Mouse (Mus musculus) adrenal gland, postnatal 10 days (tissue): Measurements from ENCODE around the gene 1700001K19Rik. TPM values are rescaled to one million over a fixed set of nuclear protein-coding genes. Genes with fewer than 3 reads are reported as not detected.
"Not testable (repeated sequence)": the region's sequence is repeated elsewhere in the genome, so short reads cannot be mapped to it uniquely, and the experiment has no call there.

Source experiments
- DNase-seq: peaks from one replicate; pipeline ENCODE4 v3.0.0; 2021; ENCODE audit warnings: mixed read lengths
- long read RNA-seq, 2 experiments: library from polyadenylated mRNA; stranded (forward); transcript quantifications; one replicate each; pipeline ENCODE4 v2.0.0; 2021
- total RNA-seq, 2 experiments: library from RNA; stranded (reverse); gene quantifications; 2 replicates each; pipeline ENCODE4 v1.2.3; 2021

The 1700001K19Rik gene
- total RNA-seq, result not detected
- long read RNA-seq, experiment 1, result 0 reads
- long read RNA-seq, experiment 2, result 0 reads

GRCm38 (mm10) chr12:110682561-110683299 is at the start of gene 1700001K19Rik:
Gene 1700001K19Rik, minus strand, starts transcription at chr12:110682619.
- no peak for DNase-seq

GRCm38 (mm10) chr12:110726428-110726827 is 44.0 kb upstream of the 1700001K19Rik start:
- DNase-seq, result no peak

- DNase-seq, result no peak
Measured at GRCm38 (mm10) chr12:110725489-110725888, 43.1 kb upstream of the 1700001K19Rik start.

- DNase-seq, result no peak
Measured at GRCm38 (mm10) chr12:110725051-110725450, 42.6 kb upstream of the 1700001K19Rik start.

GRCm38 (mm10) chr12:110716004-110716403 is 33.6 kb upstream of the 1700001K19Rik start:
- DNase-seq, result no peak

GRCm38 (mm10) chr12:110714215-110714614 is 31.8 kb upstream of the 1700001K19Rik start:
- DNase-seq, result no peak

- DNase-seq, result no peak
Measured at GRCm38 (mm10) chr12:110713784-110714183, 31.4 kb upstream of the 1700001K19Rik start.

GRCm38 (mm10) chr12:110711270-110711669 is 28.9 kb upstream of the 1700001K19Rik start:
- DNase-seq, result no peak

GRCm38 (mm10) chr12:110707451-110707850 is 25.0 kb upstream of the 1700001K19Rik start:
- no peak for DNase-seq

- DNase-seq, result peak; percentile 76
Measured at GRCm38 (mm10) chr12:110706337-110707231, 24.2 kb upstream of the 1700001K19Rik start.

GRCm38 (mm10) chr12:110705419-110705818 is 23.0 kb upstream of the 1700001K19Rik start:
- not testable (repeated sequence) for DNase-seq

GRCm38 (mm10) chr12:110703682-110704081 is 21.3 kb upstream of the 1700001K19Rik start:
- no peak for DNase-seq

- DNase-seq, result peak; percentile 93
Measured at GRCm38 (mm10) chr12:110703008-110703471, 20.6 kb upstream of the 1700001K19Rik start.

GRCm38 (mm10) chr12:110702556-110702955 is 20.1 kb upstream of the 1700001K19Rik start, which contains the start of gene Hsp90aa1:
Gene Hsp90aa1, minus strand, starts transcription at chr12:110702728.
- no peak for DNase-seq

GRCm38 (mm10) chr12:110701363-110701762 is 18.9 kb upstream of the 1700001K19Rik start:
- DNase-seq, result not testable (repeated sequence)

GRCm38 (mm10) chr12:110700730-110701129 is 18.3 kb upstream of the 1700001K19Rik start:
- DNase-seq, result no peak

GRCm38 (mm10) chr12:110699171-110699547 is 16.7 kb upstream of the 1700001K19Rik start:
- DNase-seq, result no peak

- no peak for DNase-seq
Measured at GRCm38 (mm10) chr12:110698523-110699170, 16.2 kb upstream of the 1700001K19Rik start.

GRCm38 (mm10) chr12:110698080-110698479 is 15.7 kb upstream of the 1700001K19Rik start:
- DNase-seq, result no peak

GRCm38 (mm10) chr12:110697457-110697856 is 15.0 kb upstream of the 1700001K19Rik start:
- no peak for DNase-seq

- no peak for DNase-seq
Measured at GRCm38 (mm10) chr12:110696975-110697400, 14.6 kb upstream of the 1700001K19Rik start.
